Mouse (Mus musculus) G1E (cell line): ENCODE data around the gene Hnrnpa0.

Source experiments
- CTCF ChIP-seq: IDR thresholded peaks from 2 replicates; pipeline ENCODE4 v1.5.1; 2012; ENCODE audit warnings: low read depth, low read length, inconsistent platforms, mixed read lengths
- GATA1 ChIP-seq: IDR thresholded peaks from 2 replicates; pipeline ENCODE4 v1.6.1; 2012; ENCODE audit warnings: borderline replicate concordance, low read length, inconsistent platforms, mixed read lengths
- GATA2 ChIP-seq: IDR thresholded peaks from 2 replicates; pipeline ENCODE4 v1.6.1; 2012; ENCODE audit warnings: low read depth, low read length, inconsistent platforms, borderline replicate concordance
- POLR2AphosphoS5 ChIP-seq: IDR thresholded peaks from 2 replicates; pipeline ENCODE4 v1.6.1; 2012; ENCODE audit warnings: low read depth, low read length, inconsistent platforms; ENCODE audit not compliant: insufficient replicate concordance
- TAL1 ChIP-seq: conservative IDR thresholded peaks from 2 replicates; pipeline ENCODE4 v1.6.1; 2012; ENCODE audit warnings: low read depth, low read length, inconsistent platforms, mixed read lengths

GRCm38 (mm10) chr13:58150442-58150841, 22.1 kb upstream of the Hnrnpa0 start:
- TF ChIP-seq CTCF (no peak), POLR2AphosphoS5 (no peak), GATA1 (no peak), TAL1 (no peak), GATA2 (no peak)
